Mouse (Mus musculus) Muller cell, postnatal 12 days (primary cell): ENCODE results near the gene Fignl2.

Source experiments
- DNase-seq: peaks from one replicate; pipeline ENCODE4 v3.0.0-alpha.2; 2015; ENCODE audit errors: inconsistent ontology term

Gene Fignl2

DNA sequence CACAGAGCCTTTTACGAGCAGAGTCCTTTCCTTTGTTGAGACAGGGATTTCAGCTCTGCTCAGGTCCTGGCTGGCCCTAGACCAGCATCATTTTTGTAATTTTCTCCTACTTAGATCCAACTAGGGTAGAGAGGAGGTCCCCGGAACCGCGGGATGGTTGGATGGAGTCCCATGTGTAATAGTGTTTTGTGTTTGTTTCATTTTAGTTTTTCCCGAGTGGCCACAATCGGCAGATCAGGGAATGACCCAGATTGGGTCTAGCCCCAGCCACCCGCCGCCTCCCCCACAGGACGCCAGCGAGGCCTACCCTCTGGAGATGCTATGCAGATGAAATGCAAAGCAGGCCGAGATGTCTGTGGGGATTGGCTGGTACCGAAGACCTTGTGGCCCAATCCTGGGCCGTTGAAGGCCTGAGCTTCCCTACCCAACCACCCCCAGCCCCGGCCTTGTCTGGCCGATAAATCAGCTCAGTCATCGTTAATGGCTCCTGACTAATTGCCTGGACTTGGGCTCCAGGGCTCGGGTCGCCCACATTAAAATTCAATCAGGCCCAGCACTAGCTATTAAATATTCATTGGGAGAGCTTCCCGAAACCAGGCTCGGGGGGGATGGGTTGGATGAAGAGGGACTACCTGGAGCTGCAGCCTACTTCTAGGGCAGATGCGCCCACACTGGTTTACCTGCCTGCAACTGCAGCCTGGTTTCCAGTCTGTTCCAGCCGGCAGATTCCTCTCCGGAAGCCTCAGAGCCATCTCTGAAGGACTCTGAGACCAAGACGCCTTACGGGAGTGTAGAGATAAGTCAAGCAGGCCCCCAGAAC is 14.7 kb upstream of the Fignl2 start:
- DNase-seq = peak; percentile 82

- DNase-seq = no peak
Observed at GRCm38 (mm10) chr15:101092121-101092828, 13.9 kb upstream of the Fignl2 start.

DNA sequence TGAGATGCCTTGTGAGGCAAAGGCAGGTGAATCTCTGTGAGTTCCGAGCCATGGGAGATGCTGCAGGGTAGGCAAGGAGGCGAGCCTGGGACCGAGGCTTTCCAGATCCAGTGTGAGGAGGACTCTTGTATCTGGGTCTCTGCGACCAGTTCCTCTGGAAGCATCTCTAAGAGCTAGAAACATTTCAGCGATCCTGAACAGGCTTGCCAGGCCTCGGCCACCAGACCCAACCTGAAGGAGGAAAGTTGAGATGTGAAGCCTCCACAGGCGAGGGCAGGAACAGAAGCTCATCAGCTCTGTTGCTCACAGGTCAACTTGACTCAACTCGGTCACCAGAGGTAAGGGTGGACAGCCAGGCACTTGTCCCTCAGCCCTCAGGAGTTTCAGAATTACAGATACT is 13.2 kb upstream of the Fignl2 start:
- DNase-seq = no peak

- no peak for DNase-seq
Observed at GRCm38 (mm10) chr15:101088291-101088690, 9.9 kb upstream of the Fignl2 start.

GRCm38 (mm10) chr15:101086956-101087355 is 8.6 kb upstream of the Fignl2 start:
- peak; percentile 93 for DNase-seq

GRCm38 (mm10) chr15:101086451-101086850 is 8.1 kb upstream of the Fignl2 start:
- no peak for DNase-seq

DNA sequence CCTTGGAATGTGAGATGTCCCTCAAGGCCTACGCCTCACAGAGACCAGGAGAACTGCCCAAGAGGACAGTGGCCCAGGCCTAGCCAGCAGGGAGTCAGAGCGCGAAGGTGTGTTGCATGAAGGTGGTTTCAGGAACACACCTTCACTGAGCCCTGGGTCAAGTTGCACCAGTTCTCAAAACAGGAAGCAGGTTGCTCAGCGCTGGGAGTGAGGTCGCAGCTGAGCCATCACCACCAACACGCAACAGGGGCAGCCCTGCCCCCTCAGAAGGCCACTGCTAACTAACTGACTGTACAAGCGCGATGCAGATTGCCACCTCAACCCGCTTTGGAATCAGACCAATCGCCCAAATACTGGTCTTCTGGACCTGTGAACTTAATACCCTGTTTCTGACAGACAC is 6.1 kb upstream of the Fignl2 start:
- no peak for DNase-seq

GRCm38 (mm10) chr15:101082236-101082635 is 3.9 kb upstream of the Fignl2 start:
- no peak for DNase-seq

- DNase-seq = no peak
Observed at GRCm38 (mm10) chr15:101081035-101081548, 2.7 kb upstream of the Fignl2 start.

- DNase-seq = no peak
Observed at GRCm38 (mm10) chr15:101080031-101080520, 1.7 kb upstream of the Fignl2 start.

DNA sequence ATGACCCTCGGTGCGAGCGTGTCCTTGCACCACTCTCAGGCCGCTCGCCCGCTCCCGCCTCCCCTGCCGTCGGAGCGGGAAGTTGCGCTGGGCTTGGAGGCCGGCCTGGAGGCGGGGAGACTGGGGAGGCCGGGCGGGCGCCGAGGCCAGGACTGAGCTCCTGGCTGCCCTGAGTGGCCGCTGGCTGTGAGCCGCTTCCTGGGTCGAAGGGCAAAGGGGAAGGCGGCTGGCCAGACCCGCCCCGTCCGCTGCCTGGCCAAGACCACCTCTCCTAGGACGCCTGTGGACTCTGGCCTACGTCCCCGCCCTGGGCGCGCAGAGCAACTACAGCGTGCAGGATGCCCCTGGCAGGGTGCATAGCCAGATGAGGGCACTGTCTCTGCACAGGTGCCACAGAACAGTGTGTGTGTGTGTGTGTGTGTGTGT is 377 bp upstream of the Fignl2 start:
- peak; percentile 91 for DNase-seq

- no peak for DNase-seq
Observed at GRCm38 (mm10) chr15:101077001-101077812, 1.2 kb downstream of the Fignl2 start.

DNA sequence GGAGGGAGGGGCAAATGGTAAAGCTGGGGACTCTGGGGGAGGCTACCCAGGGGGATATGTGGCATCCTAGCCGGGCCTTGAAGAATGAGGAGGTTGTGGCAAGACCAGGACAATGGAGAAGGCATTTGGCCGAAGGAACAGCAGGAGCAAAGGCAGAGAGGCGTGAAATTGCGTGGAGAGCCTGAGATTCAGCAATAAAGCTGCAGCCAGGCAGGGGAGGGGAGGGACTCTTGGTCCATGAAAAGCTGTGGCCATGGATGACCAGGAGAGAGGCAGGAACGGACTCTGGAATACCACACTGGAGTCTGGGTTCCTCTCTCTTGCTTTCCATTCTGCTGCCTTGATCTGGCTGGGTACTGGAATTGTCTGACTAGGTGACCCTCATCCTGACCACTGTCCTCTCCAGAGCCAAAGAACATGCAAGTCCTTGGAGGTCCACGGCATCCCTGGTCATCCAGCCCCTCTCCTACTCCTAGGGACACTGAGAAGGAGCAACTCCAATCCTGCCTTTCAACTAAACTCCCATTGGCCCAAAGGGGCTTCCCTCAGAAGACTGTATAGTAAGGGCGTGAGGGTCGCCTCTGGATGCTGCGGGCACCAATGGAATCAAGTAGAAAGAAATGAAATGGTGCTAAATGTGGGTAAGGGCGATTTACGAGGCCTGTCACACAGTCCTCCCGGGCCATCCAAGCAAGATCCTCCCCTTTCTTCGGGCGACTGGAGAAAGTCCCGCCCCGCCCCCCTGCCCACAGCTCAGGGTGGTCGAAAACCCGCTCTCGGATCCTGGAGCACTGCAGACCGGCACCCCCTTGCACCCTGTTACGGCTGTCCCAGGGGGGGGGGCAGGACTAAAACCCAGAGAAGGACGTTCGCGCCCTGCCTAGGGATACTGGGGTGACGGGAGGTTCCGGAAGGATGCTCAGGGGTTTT is 2.0 kb downstream of the Fignl2 start:
- peak; percentile 70 for DNase-seq

DNA sequence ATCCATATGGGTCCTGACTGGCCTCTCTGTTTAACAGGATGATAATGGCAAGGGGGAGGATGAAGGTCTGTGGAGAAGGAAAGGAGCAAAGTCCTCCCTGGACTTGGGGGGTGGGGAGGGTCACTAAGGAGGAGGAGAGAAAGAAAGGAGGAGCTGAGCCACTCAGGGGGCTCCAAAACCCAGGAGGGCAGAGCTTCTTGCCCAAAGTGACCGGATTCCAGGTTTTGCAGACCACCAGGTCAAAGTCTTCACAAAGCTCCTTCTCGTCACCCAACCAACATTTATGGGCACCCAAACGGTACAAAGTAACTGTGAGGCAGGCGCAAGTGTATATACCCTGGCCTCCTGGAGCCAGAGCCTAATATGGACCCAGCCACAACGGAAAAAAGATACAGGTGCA is 2.7 kb downstream of the Fignl2 start:
- no peak for DNase-seq

DNA sequence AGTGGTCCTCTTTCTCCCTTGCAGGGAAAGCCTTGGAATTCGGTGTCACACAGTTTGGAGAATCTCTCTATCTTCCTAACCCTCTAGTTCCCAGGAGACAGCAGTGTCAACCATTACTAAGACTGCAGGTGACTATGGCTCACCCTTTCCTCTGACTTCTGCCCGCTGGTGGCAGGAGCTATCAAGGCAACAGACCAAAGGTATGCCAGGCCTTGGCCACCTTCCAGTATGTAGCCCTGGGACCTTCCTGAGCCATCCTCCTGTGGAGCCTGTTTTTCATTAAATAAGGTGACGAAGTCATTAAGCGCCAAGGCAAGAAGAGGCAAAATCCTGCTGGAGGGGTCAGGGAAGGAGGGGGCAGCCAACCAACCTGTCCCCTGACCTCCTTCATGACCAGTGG is 3.2 kb downstream of the Fignl2 start:
- no peak for DNase-seq

DNA sequence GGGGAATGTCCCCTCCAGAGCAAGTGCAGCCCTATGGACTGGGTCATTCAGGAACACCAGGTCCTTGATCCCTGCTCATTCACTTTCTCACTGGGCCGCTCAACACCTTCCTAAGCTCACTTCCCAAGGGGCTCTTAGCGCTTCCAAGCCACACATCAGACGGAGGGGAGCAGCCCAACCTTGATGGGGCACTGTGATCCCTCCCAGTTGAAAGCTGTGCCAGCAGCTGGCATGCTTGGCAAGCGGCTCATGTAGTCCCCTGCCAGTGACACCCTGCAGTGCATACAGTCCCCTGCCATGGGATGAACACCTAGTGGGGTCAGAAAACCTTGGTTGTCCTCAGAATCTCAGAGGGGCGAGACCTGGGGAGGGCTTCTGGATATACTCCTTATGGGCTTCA is 4.3 kb downstream of the Fignl2 start:
- DNase-seq = no peak

- DNase-seq = no peak
Observed at GRCm38 (mm10) chr15:101072736-101073135, 5.6 kb downstream of the Fignl2 start.

DNA sequence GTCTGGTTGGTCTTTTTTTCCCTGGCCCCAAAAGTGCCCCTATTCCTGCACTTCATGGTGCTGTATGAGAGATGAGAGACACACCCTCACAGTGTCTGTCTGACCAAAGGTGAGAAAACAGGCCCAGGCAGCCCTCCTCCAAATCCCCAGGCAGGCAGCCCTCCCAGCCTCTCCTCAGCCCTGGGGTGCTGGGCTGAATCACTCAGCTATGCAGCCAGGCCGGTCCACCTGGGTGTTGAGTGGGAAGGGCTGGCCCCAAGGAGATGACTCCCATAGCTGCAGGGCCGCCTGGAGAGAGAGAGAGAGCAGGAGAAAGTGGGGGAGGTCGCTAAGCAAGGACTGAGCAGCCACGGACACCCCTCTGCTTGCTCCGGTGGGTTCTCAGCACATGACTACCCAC is 7.6 kb downstream of the Fignl2 start:
- no peak for DNase-seq

GRCm38 (mm10) chr15:101069641-101070190 is 8.7 kb downstream of the Fignl2 start:
- DNase-seq = no peak

- DNase-seq = no peak
Observed at GRCm38 (mm10) chr15:101068671-101069070, 9.7 kb downstream of the Fignl2 start.
